Mouse (Mus musculus) testis, postnatal 10 days (tissue): Measurements from ENCODE around the gene Nos1.

ENCODE experiments used
- DNase-seq: peaks from one replicate; pipeline ENCODE4 v3.0.0; 2021; ENCODE audit warnings: low spot score

Gene Nos1

GRCm38 (mm10) chr5:117966956-117967355, 186.1 kb downstream of the Nos1 start:
- DNase-seq, result no peak

DNA sequence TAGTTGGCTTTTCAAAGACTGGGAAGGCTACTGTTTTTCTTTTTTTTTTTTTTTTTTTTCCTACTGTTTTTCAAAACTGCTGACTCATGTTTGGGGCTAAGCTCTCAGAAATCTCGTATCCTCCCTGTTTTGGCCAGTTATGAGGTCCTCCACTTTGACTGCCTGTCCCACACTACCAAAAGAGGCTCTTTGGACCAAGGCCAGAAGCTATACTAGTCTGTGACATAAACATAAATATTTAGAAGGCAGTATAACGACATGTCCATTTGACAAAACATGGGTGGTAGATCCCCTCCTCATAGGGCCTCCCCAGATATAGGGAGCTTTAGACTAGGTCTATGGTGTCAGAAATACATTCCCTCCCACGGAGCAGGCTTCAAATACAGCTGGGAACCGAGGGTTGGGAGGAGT, 186.8 kb downstream of the Nos1 start:
- no peak for DNase-seq

DNA sequence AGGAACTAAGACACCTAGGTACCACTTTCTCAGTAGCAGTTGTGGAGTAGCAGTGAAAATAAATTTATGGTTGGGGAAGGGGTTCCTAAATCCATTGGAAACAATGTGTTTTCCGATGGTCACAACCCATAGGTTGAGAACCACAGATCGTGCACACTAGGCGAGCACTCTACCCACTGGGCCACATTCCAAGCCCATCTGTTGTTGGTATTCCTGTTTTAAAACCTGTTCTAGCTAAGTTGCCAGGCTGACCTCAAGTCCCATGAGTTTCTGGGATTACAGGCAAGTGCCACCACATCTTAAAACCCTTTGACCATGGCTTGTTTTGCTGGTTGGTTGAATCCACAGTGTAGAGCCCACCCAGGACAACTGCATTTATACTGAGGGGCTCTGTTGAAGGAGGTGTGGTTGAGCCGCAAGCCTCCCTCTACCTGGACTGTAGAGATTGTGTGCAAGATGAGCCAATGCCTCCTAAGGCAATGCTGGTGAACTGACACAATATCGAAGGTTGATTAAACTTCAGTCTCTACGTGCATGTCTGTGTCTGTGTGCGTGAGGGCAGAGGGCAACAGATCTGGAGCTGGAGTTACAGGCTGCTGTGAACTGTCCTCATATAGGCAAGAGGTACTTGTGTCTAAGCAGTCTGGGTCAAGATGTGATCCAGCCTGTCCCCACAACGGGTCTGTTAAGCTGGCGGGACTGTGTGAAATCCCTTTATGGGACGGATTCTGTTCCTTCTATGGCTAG, 189.0 kb downstream of the Nos1 start:
- DNase-seq, result no peak

DNA sequence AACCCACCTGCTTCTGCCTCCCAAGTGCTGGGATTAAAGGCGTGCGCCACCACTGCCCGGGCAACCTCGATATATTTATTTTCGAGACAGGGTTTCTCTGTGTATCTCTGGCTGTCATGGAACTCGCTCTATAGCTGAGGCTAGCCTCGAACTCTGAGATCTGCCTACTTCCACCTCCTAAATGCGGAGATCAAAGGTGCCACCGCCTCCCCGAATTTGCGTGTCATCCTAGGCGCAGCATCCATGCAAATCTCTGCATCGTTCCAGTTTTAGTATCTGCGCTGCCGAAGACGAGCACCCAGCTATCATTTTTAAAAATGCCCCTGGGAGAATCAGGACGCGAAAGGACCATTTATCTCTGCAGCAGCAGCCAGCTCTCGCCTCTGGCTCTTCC, 195.4 kb downstream of the Nos1 start:
- DNase-seq, result no peak

- peak; percentile 99 for DNase-seq
Observed at GRCm38 (mm10) chr5:117976657-117977500, 196.0 kb downstream of the Nos1 start, which contains the start of gene Fbxo21. Gene Fbxo21 (plus strand): TSS chr5:117976730.

DNA sequence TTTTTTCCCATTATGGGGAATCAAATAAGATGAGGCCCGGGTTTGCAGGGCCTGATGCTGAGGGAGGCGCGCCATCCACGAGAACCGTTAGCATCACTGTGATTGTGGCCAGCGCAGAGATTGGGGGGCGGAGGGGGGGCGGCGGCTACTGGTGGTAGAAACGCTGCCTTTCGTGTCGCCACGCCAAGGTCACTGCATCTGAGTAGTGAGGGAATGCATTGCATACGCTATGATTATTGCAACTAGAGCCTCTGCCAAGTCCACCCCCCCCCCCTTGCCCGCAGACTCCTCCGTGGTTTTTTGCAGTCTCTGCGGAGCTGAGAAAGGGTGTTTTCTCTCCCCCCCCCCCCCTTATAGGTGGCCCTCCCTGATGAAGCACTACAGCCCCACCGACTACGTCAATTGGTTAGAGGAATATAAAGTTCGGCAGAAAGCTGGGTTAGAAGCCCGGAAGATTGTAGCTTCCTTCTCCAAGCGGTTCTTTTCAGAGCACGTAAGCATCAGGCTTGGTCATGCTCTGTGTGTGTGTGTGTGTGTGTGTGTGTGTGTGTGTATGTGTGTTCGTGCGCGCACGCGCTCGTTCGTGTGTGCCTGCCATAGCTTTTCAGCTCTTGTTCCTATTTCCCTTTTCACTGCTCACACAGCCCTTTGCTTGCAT, 196.8 kb downstream of the Nos1 start:
- peak; percentile 60 for DNase-seq

GRCm38 (mm10) chr5:117978159-117978697, 197.4 kb downstream of the Nos1 start:
- DNase-seq, result no peak

DNA sequence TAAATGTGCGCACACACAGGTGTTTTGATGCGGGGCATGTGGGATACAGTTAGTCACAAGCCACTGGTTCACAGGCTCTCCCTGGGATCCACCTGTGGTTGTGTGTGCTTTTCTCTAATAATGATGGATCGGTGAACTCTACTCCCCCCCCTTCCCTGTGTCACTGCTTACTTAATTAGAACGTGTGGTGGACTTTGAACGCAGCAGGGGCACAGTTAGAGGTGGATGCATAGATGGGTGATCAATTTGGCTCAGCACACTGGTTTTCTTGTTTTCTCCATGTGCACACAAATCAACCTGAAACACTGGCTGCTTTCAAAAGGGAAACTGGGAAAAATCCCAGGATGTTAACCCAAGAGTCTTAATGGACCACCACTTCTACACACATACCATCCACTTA, 198.2 kb downstream of the Nos1 start:
- DNase-seq, result no peak

GRCm38 (mm10) chr5:117980921-117981320, 200.1 kb downstream of the Nos1 start:
- no peak for DNase-seq

GRCm38 (mm10) chr5:117981943-117982342, 201.1 kb downstream of the Nos1 start:
- DNase-seq, result no peak

DNA sequence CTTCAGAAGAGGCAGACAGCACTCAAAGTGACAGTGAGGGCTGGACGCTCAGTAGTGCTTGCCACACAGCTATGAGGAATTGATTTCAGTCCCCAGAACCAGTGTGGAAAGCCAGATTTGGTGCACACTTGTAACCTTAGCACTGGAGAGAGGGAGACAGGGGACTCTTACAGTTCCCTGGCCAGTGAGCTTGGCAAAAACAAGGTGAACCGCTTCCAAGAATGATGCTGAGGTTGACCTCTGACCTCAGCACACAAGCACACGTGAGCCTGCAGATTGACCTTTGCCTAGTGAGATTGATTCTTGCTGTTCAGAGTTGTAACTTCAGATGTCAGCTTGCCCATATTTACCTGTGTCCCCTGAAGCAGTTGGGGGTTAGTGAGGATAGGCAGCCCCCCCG, 205.5 kb downstream of the Nos1 start:
- DNase-seq, result no peak

DNA sequence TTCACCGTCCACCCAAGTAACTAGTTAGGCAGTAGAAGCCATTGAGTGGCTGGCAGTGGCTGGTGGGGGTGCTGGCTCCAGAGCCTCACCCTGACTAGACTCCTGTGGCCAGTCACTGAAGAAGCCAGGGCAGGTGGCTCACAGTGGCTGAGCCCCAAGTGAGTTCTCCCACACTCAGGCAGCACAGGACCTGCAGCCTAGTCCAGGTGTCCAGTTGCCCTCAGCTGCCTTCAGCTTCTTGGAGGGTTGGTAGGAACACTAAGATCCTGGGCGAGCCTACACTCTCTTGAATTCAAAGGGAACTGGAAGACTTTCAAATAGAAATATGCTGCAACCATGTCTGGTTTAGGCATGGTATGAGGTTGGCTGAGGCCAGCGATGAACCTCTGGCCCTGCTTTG, 207.1 kb downstream of the Nos1 start:
- no peak for DNase-seq

DNA sequence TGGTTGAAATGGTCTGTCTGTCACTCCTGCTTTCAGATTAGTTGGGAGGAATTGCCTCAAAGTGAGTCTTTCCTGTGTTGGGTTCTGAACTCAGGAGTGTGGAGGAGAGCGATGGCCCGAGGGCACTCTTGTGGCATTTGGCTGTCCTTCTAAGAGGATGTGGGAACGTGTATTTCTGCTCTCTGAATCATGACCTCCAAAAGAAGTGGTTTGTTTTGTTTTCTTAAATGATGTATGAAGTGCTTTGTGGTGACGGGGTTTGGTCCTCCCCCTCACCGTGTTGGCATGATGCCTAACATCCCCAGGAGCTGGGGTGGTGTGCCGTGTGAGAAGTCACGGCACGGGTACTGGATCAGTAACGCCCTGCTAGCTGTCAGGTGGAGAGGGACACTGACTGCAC, 207.5 kb downstream of the Nos1 start:
- peak; percentile 59 for DNase-seq

GRCm38 (mm10) chr5:117989773-117990172, 208.9 kb downstream of the Nos1 start:
- no peak for DNase-seq

- DNase-seq, result no peak
Observed at GRCm38 (mm10) chr5:117990957-117991356, 210.1 kb downstream of the Nos1 start.

DNA sequence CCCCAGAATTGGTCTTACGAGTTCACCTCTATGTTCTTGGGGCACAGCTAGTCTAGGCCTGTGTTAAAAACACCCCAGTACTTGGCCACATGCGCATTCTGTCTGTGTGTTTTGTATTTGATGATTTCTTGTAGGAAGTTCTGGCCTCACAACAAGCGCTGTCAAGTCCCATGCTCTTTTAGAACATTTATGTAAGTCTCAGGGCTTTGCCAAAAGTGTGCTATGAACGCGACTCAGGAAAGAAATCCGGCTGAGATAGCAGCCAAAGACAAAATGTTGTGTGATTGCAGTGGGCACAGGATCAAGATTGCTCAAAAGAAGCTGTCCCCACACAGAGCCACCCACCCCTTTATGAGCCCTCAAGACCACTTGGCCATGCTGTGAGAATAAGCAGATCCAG, 212.7 kb downstream of the Nos1 start:
- DNase-seq, result no peak

DNA sequence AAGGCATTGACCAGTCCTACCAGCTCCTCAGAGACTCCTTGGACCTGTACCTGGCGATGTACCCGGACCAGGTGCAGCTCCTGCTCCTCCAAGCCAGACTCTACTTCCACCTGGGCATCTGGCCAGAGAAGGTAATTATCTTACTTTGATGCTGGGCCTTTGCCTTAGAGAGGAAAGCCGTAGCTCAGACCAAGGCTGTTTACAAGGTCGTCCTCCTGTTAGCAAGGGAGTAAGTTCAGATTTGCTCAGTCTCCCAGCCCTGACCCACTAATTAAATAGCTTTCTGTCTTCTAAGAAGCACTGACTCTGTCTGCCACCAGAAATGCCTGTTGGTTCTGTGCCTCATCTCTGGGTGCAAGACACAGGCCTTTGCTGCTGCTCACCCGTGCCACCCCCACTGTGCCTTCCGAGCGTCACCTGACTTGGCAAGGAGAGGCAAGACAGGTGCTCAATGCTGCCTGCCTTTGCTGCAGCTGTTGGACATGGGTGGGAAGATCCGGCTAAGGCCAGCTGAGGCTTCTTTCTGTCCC, 214.6 kb downstream of the Nos1 start:
- no peak for DNase-seq

DNA sequence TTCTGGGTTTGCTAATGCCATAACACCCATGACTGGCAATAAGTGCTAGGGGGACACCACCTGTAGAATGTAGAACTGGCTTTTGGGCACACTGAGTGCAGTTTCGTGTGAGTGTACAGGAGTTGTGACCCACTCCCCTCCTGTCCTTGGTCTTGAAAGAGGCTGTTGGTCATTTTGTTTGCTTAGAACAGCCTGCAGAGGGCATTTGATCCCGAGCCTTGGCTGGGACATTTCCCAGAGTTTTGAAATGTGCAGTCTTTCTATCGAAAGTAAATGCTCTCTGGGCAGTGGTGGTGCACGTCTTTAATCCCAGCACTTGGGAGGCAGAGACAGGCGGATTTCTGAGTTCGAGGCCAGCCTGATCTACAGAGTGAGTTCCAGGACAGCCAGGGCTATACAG, 215.1 kb downstream of the Nos1 start:
- DNase-seq, result no peak

DNA sequence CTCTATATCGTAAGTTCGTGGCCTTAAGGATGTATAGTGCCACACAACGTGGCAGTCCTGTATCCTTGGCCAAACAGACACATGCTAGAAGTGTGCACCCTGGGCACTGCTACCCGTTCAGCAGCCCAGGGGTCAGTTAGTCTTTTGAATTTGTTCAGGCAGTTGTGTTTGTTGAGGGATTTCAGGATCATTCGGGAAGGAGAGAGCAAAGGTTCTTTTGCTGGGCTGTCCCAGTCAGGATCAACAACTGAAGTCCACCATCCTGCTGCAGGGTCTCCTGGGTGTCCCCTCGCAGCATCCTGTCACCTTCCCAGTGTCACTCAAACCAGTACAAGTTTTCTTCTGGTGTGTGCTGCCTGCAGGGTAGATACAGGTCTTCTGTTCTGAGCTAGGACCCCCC, 215.7 kb downstream of the Nos1 start:
- no peak for DNase-seq

DNA sequence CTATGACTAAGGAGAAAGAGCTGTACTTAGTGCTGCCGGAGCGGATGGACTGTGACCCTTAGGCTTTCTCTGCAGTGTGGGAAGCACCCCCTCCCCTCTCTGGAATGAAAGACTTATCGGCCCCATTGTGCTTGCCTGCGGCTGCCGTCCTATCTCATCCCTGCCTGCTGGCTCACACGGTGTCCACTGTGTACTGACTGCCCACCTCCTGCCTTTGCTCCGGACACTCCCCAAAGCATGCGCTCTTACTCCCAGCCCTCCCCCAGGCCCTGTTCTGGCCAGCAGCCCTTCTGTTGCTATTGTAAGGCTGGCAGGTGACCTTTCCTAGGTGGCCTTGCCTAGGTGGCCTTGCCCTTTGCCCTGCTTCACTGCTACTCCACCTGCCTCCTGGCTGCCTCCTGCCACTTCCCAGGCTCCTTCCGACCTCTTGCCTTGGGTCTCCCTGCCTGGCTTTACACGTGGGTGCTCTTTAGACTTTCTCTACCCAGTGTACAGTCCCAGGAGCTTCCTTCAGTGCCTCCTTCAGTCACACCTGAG, 216.7 kb downstream of the Nos1 start:
- peak; percentile 65 for DNase-seq

GRCm38 (mm10) chr5:117999061-117999460, 218.2 kb downstream of the Nos1 start:
- no peak for DNase-seq

GRCm38 (mm10) chr5:117999584-117999983, 218.8 kb downstream of the Nos1 start:
- DNase-seq, result no peak
